Mouse (Mus musculus) olfactory bulb, adult 2 months (tissue): ENCODE data around the gene Gucy2e.

ENCODE experiments used
- CTCF ChIP-seq: fragments of 200-500 bp; IDR thresholded peaks from 2 replicates; pipeline ENCODE4 v1.5.1; 2012; ENCODE audit warnings: low read depth, mild to moderate bottlenecking, low read length, moderate library complexity; ENCODE audit not compliant: insufficient read depth
- POLR2A ChIP-seq: fragments of 200-500 bp; IDR thresholded peaks from 2 replicates; pipeline ENCODE4 v1.6.1; 2012; ENCODE audit warnings: mild to moderate bottlenecking, low read depth, low read length, moderate library complexity; ENCODE audit not compliant: insufficient read depth

- TF ChIP-seq POLR2A (no peak), CTCF (no peak)
These were observed 23.3 kb upstream of the Gucy2e start for GRCm38 (mm10) chr11:69260111-69260510.
